Mouse (Mus musculus) olfactory bulb, adult 2 months (tissue): ENCODE data around the gene Endov. TPM values are rescaled to one million over a fixed set of nuclear protein-coding genes. Genes with fewer than 3 reads are reported as not detected.

Experiments
- H3K27ac ChIP-seq: fragments of 200-500 bp; 2 replicates; pipeline ENCODE4 v1.5.1; 2012; ENCODE audit warnings: low read depth, low read length; ENCODE audit not compliant: insufficient read depth
- H3K4me1 ChIP-seq: fragments of 200-500 bp; 2 replicates; pipeline ENCODE4 v1.6.1; 2012; ENCODE audit warnings: low read length; ENCODE audit not compliant: control insufficient read depth, insufficient read depth
- H3K4me3 ChIP-seq: fragments of 200-500 bp; 2 replicates; pipeline ENCODE4 v1.5.1; 2012; ENCODE audit warnings: mild to moderate bottlenecking, low read depth, low read length, moderate library complexity; ENCODE audit not compliant: insufficient read depth
- CTCF ChIP-seq: fragments of 200-500 bp; IDR thresholded peaks from 2 replicates; pipeline ENCODE4 v1.5.1; 2012; ENCODE audit warnings: low read depth, mild to moderate bottlenecking, low read length, moderate library complexity; ENCODE audit not compliant: insufficient read depth
- POLR2A ChIP-seq: fragments of 200-500 bp; IDR thresholded peaks from 2 replicates; pipeline ENCODE4 v1.6.1; 2012; ENCODE audit warnings: mild to moderate bottlenecking, low read depth, low read length, moderate library complexity; ENCODE audit not compliant: insufficient read depth
- WGBS: fragments of 180-500 bp; shearing (Covaris S2); methylation state at CpG from one replicate; pipeline ENCODE4 v1.1.7; 2018; 5-methylcytosine and 5-hydroxymethylcytosine counted together
- polyA plus RNA-seq: library from polyadenylated mRNA; stranded (reverse); fragments of >200 nt; gene quantifications from 2 replicates; pipeline ENCODE4 v1.2.4, GENCODE M21; 2012; ENCODE audit warnings: low replicate concordance; ENCODE audit not compliant: missing spikeins, insufficient read depth, insufficient read length

Gene Endov
- polyA plus RNA-seq, 1 experiment, result not detected

- Histone ChIP-seq H3K4me3 (peak overlapping the region; percentile 72), H3K4me1 (peaks cover 46% of the 10 kb centered on the region), H3K27ac (no peak overlapping the region)
- 2% methylated on average over 37 of the region's 37 CpGs for WGBS
- TF ChIP-seq POLR2A (no peak), CTCF (no peak)
These were observed 57.7 kb downstream of the Endov start for GRCm38 (mm10) chr11:119548741-119549370.

DNA sequence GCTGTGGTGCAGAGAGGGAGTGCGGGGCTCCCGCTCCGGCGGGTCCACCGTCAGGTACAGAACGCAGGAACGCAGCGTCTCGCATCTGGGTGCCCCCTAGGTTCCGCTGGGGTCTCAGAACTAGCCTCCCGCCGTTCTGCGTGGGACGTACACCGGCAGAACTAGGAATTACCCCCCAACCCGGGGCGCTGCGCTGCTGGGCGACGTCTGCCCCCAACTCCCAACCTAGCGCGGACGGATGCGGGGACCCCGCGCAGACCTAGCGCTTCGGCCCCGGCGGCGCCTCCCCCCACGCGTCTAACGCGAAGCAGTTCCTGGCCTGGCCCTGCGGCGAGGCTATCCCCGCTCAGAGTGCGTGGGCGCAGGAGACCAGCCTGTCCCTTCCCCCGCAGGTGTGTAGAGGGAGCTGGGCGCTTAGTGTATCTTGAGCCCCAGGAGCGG is 58.2 kb downstream of the Endov start:
- WGBS, result 3% methylated on average over 43 of the region's 43 CpGs
- peaks cover 46% of the 10 kb centered on the region for H3K4me1 ChIP-seq

GRCm38 (mm10) chr11:119550546-119551335 is 59.6 kb downstream of the Endov start:
- no peak overlapping the region for H3K4me3 ChIP-seq
- WGBS, result 66% methylated on average over 10 of the region's 10 CpGs
- TF ChIP-seq CTCF, result no peak
- TF ChIP-seq POLR2A, result no peak
- no peak overlapping the region for H3K27ac ChIP-seq
- peaks cover 37% of the 10 kb centered on the region for H3K4me1 ChIP-seq

More for the DNA sequence above, 58.2 kb downstream of the Endov start:
- Histone ChIP-seq H3K27ac (no peak overlapping the region), H3K4me3 (peak overlapping the region; percentile 72)
- TF ChIP-seq CTCF (no peak), POLR2A (no peak)

DNA sequence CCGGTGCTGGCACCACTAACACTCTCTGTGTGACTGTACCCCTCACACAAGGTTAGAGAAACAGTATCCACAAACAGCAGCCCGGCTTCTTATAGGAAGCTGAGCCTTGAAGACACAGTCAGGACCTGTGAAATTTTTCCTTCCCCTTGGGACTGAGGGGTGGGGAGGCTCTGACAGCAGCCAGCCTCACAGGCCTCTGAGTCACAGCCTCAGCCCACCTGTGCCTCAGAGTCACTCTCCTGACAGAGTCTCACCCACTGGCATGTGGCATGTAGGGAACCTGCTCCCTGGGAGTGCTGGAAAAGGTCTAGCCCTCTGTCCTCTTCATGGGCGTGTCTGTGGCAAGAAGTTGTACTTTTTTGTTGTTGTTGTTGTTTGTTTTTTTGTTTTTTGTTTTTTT is 60.3 kb downstream of the Endov start:
- no peak overlapping the region for H3K4me3 ChIP-seq
- H3K27ac ChIP-seq, result no peak overlapping the region
- H3K4me1 ChIP-seq, result peaks cover 32% of the 10 kb centered on the region
- no peak for TF ChIP-seq CTCF
- no peak for TF ChIP-seq POLR2A
- 61% methylated on average over 3 of the region's 3 CpGs for WGBS

DNA sequence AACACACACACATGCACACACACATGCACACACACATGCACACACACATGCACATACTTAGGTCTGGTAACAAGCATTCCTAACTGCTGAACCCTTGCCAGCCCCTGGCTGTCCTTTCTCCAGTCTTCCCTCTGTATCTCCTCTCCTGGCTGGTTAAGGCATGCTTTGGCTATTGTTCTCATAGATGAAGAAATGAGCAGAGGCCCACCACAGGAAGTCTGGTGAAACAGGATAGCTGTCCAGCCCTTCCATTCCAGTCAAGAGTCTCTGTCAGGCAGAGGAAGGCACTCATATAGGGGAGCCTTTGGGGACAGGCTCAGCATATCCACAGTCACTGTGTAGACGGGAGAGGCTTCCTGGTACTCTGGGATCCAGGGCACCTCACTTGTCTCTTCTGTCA is 61.2 kb downstream of the Endov start:
- H3K4me3 ChIP-seq, result no peak overlapping the region
- WGBS, result 86% methylated on average over 1 of the region's 1 CpGs
- no peak overlapping the region for H3K27ac ChIP-seq
- peaks cover 24% of the 10 kb centered on the region for H3K4me1 ChIP-seq
- TF ChIP-seq CTCF (no peak), POLR2A (no peak)

DNA sequence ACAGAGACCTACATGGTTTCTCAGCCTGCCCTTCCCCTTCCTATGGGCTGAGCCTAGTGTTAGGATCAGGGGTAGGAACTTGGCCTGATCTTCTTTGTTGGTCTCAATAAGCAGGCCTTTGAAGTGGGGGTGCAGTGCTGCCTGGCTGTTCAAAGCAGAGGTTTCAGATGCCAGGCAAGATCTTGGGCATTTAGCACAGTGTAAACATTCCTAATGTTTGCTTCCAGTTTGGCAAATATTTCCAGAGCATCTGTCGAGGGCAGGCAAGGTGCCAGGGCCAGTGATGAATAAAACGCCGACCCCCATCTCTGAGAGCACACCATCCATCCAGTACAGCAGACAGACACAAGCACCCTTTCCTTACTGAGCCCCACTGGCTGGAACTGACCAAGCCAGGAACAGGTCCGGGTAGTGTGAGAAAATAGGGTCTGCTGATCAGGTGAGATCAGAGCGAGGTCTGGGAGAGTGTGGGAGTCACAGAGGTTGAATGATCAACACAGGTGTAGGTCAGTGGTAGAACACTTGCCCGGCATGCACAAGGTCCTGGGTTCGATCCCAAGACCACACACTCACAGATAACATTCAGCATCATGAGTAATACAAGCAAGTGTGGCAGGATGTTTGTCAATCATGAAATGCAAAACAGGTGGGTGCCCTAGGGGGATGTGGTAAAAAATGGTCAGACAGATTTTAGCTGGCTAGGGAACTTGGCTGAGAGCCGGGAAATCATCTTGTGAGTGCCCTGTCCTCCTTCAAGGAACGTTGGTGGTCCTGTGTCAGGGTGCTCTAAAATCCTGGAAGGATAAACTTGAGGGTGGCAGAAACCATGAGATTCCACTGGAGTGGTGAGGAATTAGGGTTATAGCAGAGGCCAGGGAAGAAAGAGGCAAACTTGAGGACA is 62.0 kb downstream of the Endov start:
- TF ChIP-seq CTCF (no peak), POLR2A (no peak)
- Histone ChIP-seq H3K27ac (no peak overlapping the region), H3K4me1 (peaks cover 17% of the 10 kb centered on the region), H3K4me3 (no peak overlapping the region)
- 72% methylated on average over 9 of the region's 9 CpGs for WGBS

GRCm38 (mm10) chr11:119554706-119555105 is 63.6 kb downstream of the Endov start:
- Histone ChIP-seq H3K4me1 (peaks cover 9% of the 10 kb centered on the region), H3K27ac (no peak overlapping the region), H3K4me3 (no peak overlapping the region)
- TF ChIP-seq POLR2A (no peak), CTCF (no peak)
- WGBS, result 80% methylated on average over 7 of the region's 7 CpGs

- Histone ChIP-seq H3K4me1 (peaks cover 7% of the 10 kb centered on the region), H3K27ac (no peak overlapping the region), H3K4me3 (no peak overlapping the region)
- TF ChIP-seq POLR2A (no peak), CTCF (no peak)
- WGBS, result 93% methylated on average over 7 of the region's 7 CpGs
These were observed 64.0 kb downstream of the Endov start for GRCm38 (mm10) chr11:119555170-119555569.
